Mouse (Mus musculus) midbrain, postnatal 0 days (tissue): ENCODE results near the gene Pla2g12b. TPM values are rescaled to one million over a fixed set of nuclear protein-coding genes. Genes with fewer than 3 reads are reported as not detected.
A peak's percentile ranks its signal among the peaks of the same experiment; 100 is the strongest.

Experiments
- ATAC-seq: fragments of 200-750 bp; cut with Nextera tagmentation; 2 replicates; pipeline ENCODE4 v1.8.0; 2017; ENCODE audit warnings: moderate number of reproducible peaks, mild to moderate bottlenecking, moderate TSS enrichment, moderate library complexity; ENCODE audit not compliant: low FRiP score
- DNase-seq: peaks from one replicate; pipeline ENCODE4 v3.0.0-alpha.2; 2015; ENCODE audit warnings: low spot score
- H3K27ac ChIP-seq: fragments of 300-500 bp; sonication (generic); 2 replicates; pipeline ENCODE4 v1.5.1; 2014; ENCODE audit warnings: low read depth, mild to moderate bottlenecking, low read length, mixed read lengths
- H3K27me3 ChIP-seq: fragments of 300-500 bp; sonication (generic); 2 replicates; pipeline ENCODE4 v1.6.1; 2014; ENCODE audit warnings: low read length, control low read depth, mixed read lengths; ENCODE audit not compliant: insufficient read depth
- H3K36me3 ChIP-seq: fragments of 300-500 bp; sonication (generic); 2 replicates; pipeline ENCODE4 v1.6.1; 2014; ENCODE audit warnings: low read length, control low read depth, mixed read lengths; ENCODE audit not compliant: insufficient read depth
- H3K4me1 ChIP-seq: fragments of 300-500 bp; sonication (generic); 2 replicates; pipeline ENCODE4 v1.6.1; 2014; ENCODE audit warnings: mild to moderate bottlenecking, control low read depth, antibody characterized with exemption, low read length, mixed read lengths; ENCODE audit not compliant: insufficient read depth
- H3K4me2 ChIP-seq: fragments of 300-500 bp; sonication (generic); 2 replicates; pipeline ENCODE4 v1.6.1; 2014; ENCODE audit warnings: low read depth, mild to moderate bottlenecking, low read length, mixed read lengths; ENCODE audit not compliant: poor library complexity, severe bottlenecking
- H3K4me3 ChIP-seq: fragments of 300-500 bp; sonication (generic); 2 replicates; pipeline ENCODE4 v1.5.1; 2014; ENCODE audit warnings: low read depth, mild to moderate bottlenecking, low read length, moderate library complexity
- H3K9ac ChIP-seq: fragments of 300-500 bp; sonication (generic); replicated peaks from 2 replicates; pipeline ENCODE4 v1.6.1; 2014; ENCODE audit warnings: mild to moderate bottlenecking, low read length, moderate library complexity, mixed read lengths; ENCODE audit not compliant: poor library complexity, severe bottlenecking
- H3K9me3 ChIP-seq: fragments of 300-500 bp; sonication (generic); 2 replicates; pipeline ENCODE4 v1.6.1; 2016; ENCODE audit warnings: low read length, control low read depth
- CTCF ChIP-seq: IDR thresholded peaks from 2 replicates; pipeline ENCODE4 v1.5.1; 2016; ENCODE audit warnings: antibody characterized with exemption, mild to moderate bottlenecking
- WGBS: fragments of 180-500 bp; shearing (Covaris S2); extraction: QIAGEN DNeasy Blood & Tissue Kit; methylation state at CpG from one replicate; pipeline ENCODE4 v1.1.7; 2014; 5-methylcytosine and 5-hydroxymethylcytosine counted together
- polyA plus RNA-seq: library from polyadenylated mRNA; unstranded; fragments of >200 nt; fragmentation: Nextera tagmentation; extraction: Ambion mirVana; gene quantifications from 2 replicates; pipeline ENCODE4 v1.2.1, GENCODE M21; 2015
- total RNA-seq: library from RNA; depleted of rRNA; stranded (reverse); fragments of >200 nt; gene quantifications from 2 replicates; pipeline ENCODE4 v1.2.3, GENCODE M21; 2014

Gene Pla2g12b
- total and polyA plus RNA-seq, 2 experiments from 2014 or later: not detected

DNA sequence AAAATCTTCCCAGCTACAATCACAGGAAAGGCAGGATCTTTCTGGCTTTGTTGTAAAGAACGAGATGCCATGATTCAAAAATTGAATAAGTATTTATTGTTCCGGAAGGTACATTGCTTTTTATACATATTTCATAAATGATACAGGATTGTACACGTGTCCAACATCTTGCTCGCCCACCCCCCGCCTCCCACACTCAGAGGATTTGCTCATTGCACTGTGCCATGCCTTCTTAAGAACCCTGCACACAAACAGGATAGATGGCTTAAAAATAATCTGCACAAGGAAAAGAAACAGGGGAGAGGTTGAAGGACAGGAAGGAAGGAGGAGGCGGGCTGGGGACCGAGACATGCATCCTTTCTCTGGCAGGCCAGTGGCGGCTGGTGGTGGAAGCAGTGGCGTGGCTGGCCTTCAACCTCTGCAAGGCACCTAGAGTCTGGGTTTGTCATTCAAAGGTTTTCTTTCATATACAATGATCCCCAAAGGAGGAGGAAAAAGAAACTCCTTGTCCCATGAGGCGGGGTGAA lies 43.5 kb downstream of the Pla2g12b start:
- no peak overlapping the region for H3K9ac ChIP-seq
- H3K4me2 ChIP-seq: no peak overlapping the region
- H3K36me3 ChIP-seq: 0 out of 2 replicates have a peak, but pooled peaks cover 2% of the 10 kb centered on the region
- 89% methylated on average over 10 of the region's 10 CpGs for WGBS
- no peaks in the 10 kb centered on the region for H3K4me1 ChIP-seq
- no peak overlapping the region for H3K27ac ChIP-seq
- no peak for DNase-seq
- no peaks in the 10 kb centered on the region for H3K27me3 ChIP-seq
- H3K9me3 ChIP-seq: no peaks in the 10 kb centered on the region
- no peak overlapping the region for H3K4me3 ChIP-seq
- TF ChIP-seq CTCF: no peak
- ATAC-seq: no peak

DNA sequence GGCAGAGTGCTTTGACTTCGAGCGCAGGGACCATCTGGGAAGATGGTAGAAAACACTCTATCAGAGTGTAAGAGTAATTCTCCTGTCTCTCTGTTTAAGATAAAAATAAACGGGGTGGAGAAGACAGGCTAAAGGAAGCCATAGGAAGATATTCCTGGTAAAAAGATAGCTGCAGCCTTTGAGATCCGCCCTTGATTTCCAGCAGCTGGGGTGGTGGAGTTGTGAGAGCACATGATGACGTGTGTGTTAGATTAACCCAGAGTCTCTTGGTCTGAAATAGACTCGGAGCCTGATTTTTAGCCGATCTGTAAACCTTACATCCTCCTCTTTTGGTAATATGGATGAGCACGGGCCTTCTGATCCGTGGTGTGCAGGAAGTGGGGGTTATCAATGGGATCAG lies 44.1 kb downstream of the Pla2g12b start:
- no peaks in the 10 kb centered on the region for H3K4me1 ChIP-seq
- DNase-seq: no peak
- 87% methylated on average over 9 of the region's 9 CpGs for WGBS
- no peak overlapping the region for H3K27ac ChIP-seq
- ATAC-seq: no peak
- no peak for TF ChIP-seq CTCF
- no peaks in the 10 kb centered on the region for H3K27me3 ChIP-seq
- 0 out of 2 replicates have a peak, but pooled peaks cover 2% of the 10 kb centered on the region for H3K36me3 ChIP-seq
- no peaks in the 10 kb centered on the region for H3K9me3 ChIP-seq
- H3K4me3 ChIP-seq: no peak overlapping the region
- no peak overlapping the region for H3K9ac ChIP-seq
- H3K4me2 ChIP-seq: no peak overlapping the region

GRCm38 (mm10) chr10:59451839-59452238 lies 48.4 kb downstream of the Pla2g12b start:
- no peaks in the 10 kb centered on the region for H3K4me1 ChIP-seq
- WGBS: 35% methylated on average over 5 of the region's 5 CpGs
- no peak overlapping the region for H3K9ac ChIP-seq
- DNase-seq (peak; percentile 73), ATAC-seq (peak; percentile 56; the same call in 1 of the 2 replicates)
- 0 out of 2 replicates have a peak, but pooled peaks cover 2% of the 10 kb centered on the region for H3K36me3 ChIP-seq
- H3K9me3 ChIP-seq: no peaks in the 10 kb centered on the region
- H3K27me3 ChIP-seq: no peaks in the 10 kb centered on the region
- no peak overlapping the region for H3K4me2 ChIP-seq
- TF ChIP-seq CTCF: peak; percentile 78
- H3K27ac ChIP-seq: no peak overlapping the region
- no peak overlapping the region for H3K4me3 ChIP-seq

GRCm38 (mm10) chr10:59454631-59455030 lies 51.2 kb downstream of the Pla2g12b start:
- no peak; the same call in 1 of the 2 replicates for TF ChIP-seq CTCF
- Histone ChIP-seq H3K4me2 (no peak overlapping the region), H3K36me3 (0 out of 2 replicates have a peak, but pooled peaks cover 2% of the 10 kb centered on the region), H3K9me3 (no peaks in the 10 kb centered on the region), H3K4me3 (no peak overlapping the region), H3K4me1 (no peaks in the 10 kb centered on the region), H3K27me3 (no peaks in the 10 kb centered on the region), H3K9ac (no peak overlapping the region), H3K27ac (no peak overlapping the region)
- DNase-seq (no peak), ATAC-seq (no peak)
- 95% methylated on average over 15 of the region's 15 CpGs for WGBS

GRCm38 (mm10) chr10:59459767-59460166 lies 56.3 kb downstream of the Pla2g12b start:
- Histone ChIP-seq H3K27ac (no peak overlapping the region), H3K36me3 (no peaks in the 10 kb centered on the region), H3K9me3 (no peaks in the 10 kb centered on the region), H3K9ac (no peak overlapping the region), H3K27me3 (no peaks in the 10 kb centered on the region), H3K4me3 (no peak overlapping the region), H3K4me1 (no peaks in the 10 kb centered on the region), H3K4me2 (no peak overlapping the region)
- DNase-seq (peak; percentile 45), ATAC-seq (no peak)
- WGBS: 78% methylated on average over 12 of the region's 12 CpGs
- no peak for TF ChIP-seq CTCF

DNA sequence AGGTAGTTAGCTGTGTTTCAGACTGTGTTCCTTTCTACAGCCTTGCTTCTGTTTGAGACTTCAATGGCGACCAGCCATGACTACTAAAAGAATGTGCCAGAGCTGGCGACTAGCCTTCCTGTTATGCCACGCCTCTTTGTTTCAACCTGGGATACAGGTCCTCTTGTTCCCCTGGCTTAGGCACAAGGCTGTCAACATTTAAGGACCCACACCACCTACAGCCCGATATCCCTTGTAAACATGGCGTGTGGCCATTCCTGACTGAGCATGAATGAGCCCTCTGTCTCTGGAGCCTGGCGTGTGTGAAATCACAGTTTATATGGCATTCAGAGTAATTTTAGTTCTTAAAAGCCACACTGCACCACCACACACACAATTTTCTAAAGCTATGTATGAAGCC lies 58.8 kb downstream of the Pla2g12b start:
- Histone ChIP-seq H3K27me3 (no peaks in the 10 kb centered on the region), H3K4me1 (no peaks in the 10 kb centered on the region), H3K4me3 (no peak overlapping the region), H3K9ac (no peak overlapping the region), H3K4me2 (no peak overlapping the region), H3K27ac (no peak overlapping the region), H3K9me3 (no peaks in the 10 kb centered on the region), H3K36me3 (no peaks in the 10 kb centered on the region)
- WGBS: 83% methylated on average over 6 of the region's 6 CpGs
- DNase-seq: no peak
- no peak for TF ChIP-seq CTCF
- no peak for ATAC-seq
